Mouse (Mus musculus): Measurements from ENCODE around the gene Klk1b26. TPM values are rescaled to one million over a fixed set of nuclear protein-coding genes. Genes with fewer than 3 reads are reported as not detected.
"Not testable (repeated sequence)": the region's sequence is repeated elsewhere in the genome, so short reads cannot be mapped to it uniquely, and the experiment has no call there.

Gene Klk1b26
- polyA plus RNA-seq (2016; fragmentation: Nextera tagmentation; extraction: Ambion mirVana), result not detected in 2 replicates

- not testable (repeated sequence) for H3K27ac ChIP-seq; H3K4me3 ChIP-seq; H3K9me3 ChIP-seq (replicated peaks); H3K4me2 ChIP-seq (replicated peaks); H3K9ac ChIP-seq; ATAC-seq (ENCODE audit: low FRiP score); H3K4me1 ChIP-seq; H3K27me3 ChIP-seq; H3K36me3 ChIP-seq
Measured at GRCm38 (mm10) chr7:44011868-44012267, at the start of gene Klk1b26. Gene Klk1b26, plus strand, starts transcription at chr7:44012168.

- Histone ChIP-seq H3K9ac (no peak within 1 kb of the TSS), H3K27me3 (no peaks in the 10 kb centered on the region), H3K9me3 (replicated peaks) (no peaks in the 10 kb centered on the region), H3K4me2 (replicated peaks) (no peak within 1 kb of the TSS), H3K4me3 (no peak within 1 kb of the TSS), H3K36me3 (no peaks in the 10 kb centered on the region), H3K4me1 (no peaks in the 10 kb centered on the region), H3K27ac (no peak within 1 kb of the TSS)
- 71% methylated on average over 3 of the region's 3 CpGs for WGBS
- ATAC-seq (ENCODE audit: low FRiP score), result no peak
Measured at GRCm38 (mm10) chr7:43966451-43966850, 45.5 kb upstream of the Klk1b26 start, which contains the start of gene Klk1b1. Gene Klk1b1, plus strand, starts transcription at chr7:43966751.

GRCm38 (mm10) chr7:43967058-43967457, 44.9 kb upstream of the Klk1b26 start:
- H3K4me3 ChIP-seq, result no peak overlapping the region
- H3K9me3 ChIP-seq (replicated peaks), result no peaks in the 10 kb centered on the region
- H3K27ac ChIP-seq, result no peak overlapping the region
- no peak overlapping the region for H3K9ac ChIP-seq
- H3K36me3 ChIP-seq, result no peaks in the 10 kb centered on the region
- WGBS, result 80% methylated on average over 3 of the region's 3 CpGs
- H3K27me3 ChIP-seq, result no peaks in the 10 kb centered on the region
- ATAC-seq (ENCODE audit: low FRiP score), result no peak
- H3K4me1 ChIP-seq, result no peaks in the 10 kb centered on the region
- no peak overlapping the region for H3K4me2 ChIP-seq (replicated peaks)

- Histone ChIP-seq H3K4me2 (replicated peaks) (no peak overlapping the region), H3K36me3 (no peaks in the 10 kb centered on the region), H3K27ac (no peak overlapping the region), H3K4me1 (no peaks in the 10 kb centered on the region), H3K9me3 (replicated peaks) (no peaks in the 10 kb centered on the region), H3K27me3 (no peaks in the 10 kb centered on the region), H3K4me3 (no peak overlapping the region), H3K9ac (no peak overlapping the region)
- WGBS, result 86% methylated on average over 2 of the region's 2 CpGs
- ATAC-seq (ENCODE audit: low FRiP score), result no peak
Measured at GRCm38 (mm10) chr7:43967612-43968011, 44.4 kb upstream of the Klk1b26 start.

GRCm38 (mm10) chr7:43975761-43976160, 36.2 kb upstream of the Klk1b26 start, which contains the start of gene Klk1b9:
Gene Klk1b9, plus strand, starts transcription at chr7:43976061.
- not testable (repeated sequence) for H3K27ac ChIP-seq; H3K9me3 ChIP-seq (replicated peaks); H3K36me3 ChIP-seq; H3K4me1 ChIP-seq; H3K4me2 ChIP-seq (replicated peaks); H3K27me3 ChIP-seq; H3K4me3 ChIP-seq; H3K9ac ChIP-seq; ATAC-seq (ENCODE audit: low FRiP score)
- WGBS, result 79% methylated on average over 1 of the region's 1 CpGs

GRCm38 (mm10) chr7:43985657-43986056, 26.3 kb upstream of the Klk1b26 start:
- H3K9ac ChIP-seq, result no peak overlapping the region
- no peaks in the 10 kb centered on the region for H3K4me1 ChIP-seq
- ATAC-seq (ENCODE audit: low FRiP score), result no peak
- H3K4me3 ChIP-seq, result no peak overlapping the region
- no peak overlapping the region for H3K27ac ChIP-seq
- H3K36me3 ChIP-seq, result no peaks in the 10 kb centered on the region
- no peak overlapping the region for H3K4me2 ChIP-seq (replicated peaks)
- H3K9me3 ChIP-seq (replicated peaks), result no peaks in the 10 kb centered on the region
- H3K27me3 ChIP-seq, result no peaks in the 10 kb centered on the region

- not testable (repeated sequence) for H3K36me3 ChIP-seq; H3K4me3 ChIP-seq; ATAC-seq (ENCODE audit: low FRiP score); H3K27me3 ChIP-seq; H3K9ac ChIP-seq; H3K27ac ChIP-seq; H3K4me2 ChIP-seq (replicated peaks); H3K4me1 ChIP-seq; H3K9me3 ChIP-seq (replicated peaks)
- WGBS, result 82% methylated on average over 1 of the region's 1 CpGs
Measured at GRCm38 (mm10) chr7:43994821-43995220, 17.1 kb upstream of the Klk1b26 start.

GRCm38 (mm10) chr7:43995577-43995976, 16.4 kb upstream of the Klk1b26 start, which contains the start of gene Klk1b11:
Gene Klk1b11, plus strand, starts transcription at chr7:43995877.
- H3K36me3 ChIP-seq; H3K9me3 ChIP-seq (replicated peaks); H3K4me1 ChIP-seq; H3K4me2 ChIP-seq (replicated peaks); H3K27me3 ChIP-seq; H3K27ac ChIP-seq; H3K9ac ChIP-seq; ATAC-seq (ENCODE audit: low FRiP score); H3K4me3 ChIP-seq: not testable (repeated sequence)
- 85% methylated on average over 4 of the region's 4 CpGs for WGBS

GRCm38 (mm10) chr7:44004847-44005246, 7.1 kb upstream of the Klk1b26 start:
- ATAC-seq (ENCODE audit: low FRiP score), result no peak
- H3K4me1 ChIP-seq, result no peaks in the 10 kb centered on the region

GRCm38 (mm10) chr7:44014666-44015065, 2.7 kb downstream of the Klk1b26 start:
- not testable (repeated sequence) for H3K4me1 ChIP-seq; ATAC-seq (ENCODE audit: low FRiP score); H3K27ac ChIP-seq; H3K9ac ChIP-seq; H3K4me3 ChIP-seq; H3K9me3 ChIP-seq (replicated peaks); H3K27me3 ChIP-seq; H3K36me3 ChIP-seq; H3K4me2 ChIP-seq (replicated peaks)
- WGBS, result 88% methylated on average over 6 of the region's 6 CpGs

More at GRCm38 (mm10) chr7:44004847-44005246, 7.1 kb upstream of the Klk1b26 start:
- Histone ChIP-seq H3K4me2 (replicated peaks) (no peak overlapping the region), H3K4me3 (no peak overlapping the region), H3K36me3 (no peaks in the 10 kb centered on the region), H3K27ac (no peak overlapping the region), H3K27me3 (no peaks in the 10 kb centered on the region), H3K9me3 (replicated peaks) (no peaks in the 10 kb centered on the region), H3K9ac (no peak overlapping the region)

- H3K9me3 ChIP-seq (replicated peaks), result no peaks in the 10 kb centered on the region
- no peak overlapping the region for H3K9ac ChIP-seq
- no peak overlapping the region for H3K4me2 ChIP-seq (replicated peaks)
- H3K4me1 ChIP-seq, result no peaks in the 10 kb centered on the region
- H3K27ac ChIP-seq, result no peak overlapping the region
- no peak overlapping the region for H3K4me3 ChIP-seq
- H3K36me3 ChIP-seq, result no peaks in the 10 kb centered on the region
- H3K27me3 ChIP-seq, result no peaks in the 10 kb centered on the region
- WGBS, result 83% methylated on average over 5 of the region's 5 CpGs
- no peak for ATAC-seq (ENCODE audit: low FRiP score)
Measured at GRCm38 (mm10) chr7:44015071-44015470, 3.1 kb downstream of the Klk1b26 start.

- H3K4me2 ChIP-seq (replicated peaks); H3K4me1 ChIP-seq; H3K36me3 ChIP-seq; H3K27ac ChIP-seq; ATAC-seq (ENCODE audit: low FRiP score); H3K9me3 ChIP-seq (replicated peaks); H3K4me3 ChIP-seq; H3K9ac ChIP-seq; H3K27me3 ChIP-seq: not testable (repeated sequence)
- WGBS, result 76% methylated on average over 3 of the region's 3 CpGs
Measured at GRCm38 (mm10) chr7:44051990-44052389, 40.0 kb downstream of the Klk1b26 start, which contains the start of gene Klk1b27. Gene Klk1b27, plus strand, starts transcription at chr7:44052290.

All from hindbrain, embryonic 12.5 days (tissue).